Mouse (Mus musculus) thymus, postnatal 25 days (tissue): ENCODE measurements around the gene Hmgn2.
"Not testable (repeated sequence)": the region's sequence is repeated elsewhere in the genome, so short reads cannot be mapped to it uniquely, and the experiment has no call there.

Experiments used
- DNase-seq: peaks from one replicate; pipeline ENCODE4 v3.0.0; 2022

Hmgn2 gene

GRCm38 (mm10) chr4:133918093-133918825 is 50.2 kb downstream of the Hmgn2 start:
- DNase-seq: not testable (repeated sequence)
